Mouse (Mus musculus): ENCODE results near the gene Gm21312.

GRCm38 (mm10) chr10:104210268-104210990 lies 33.6 kb downstream of the Gm21312 start:
- TF ChIP-seq CTCF (IDR thresholded peaks at IDR 0.05; ENCODE audit: extremely low read depth, insufficient read length, insufficient replicate concordance, low read depth, low read length) (no peak), POLR2A (IDR thresholded peaks at IDR 0.05; ENCODE audit: low read depth, low read length) (no peak)

All from small intestine, adult 2 months (tissue).